Mouse (Mus musculus): ENCODE measurements around the gene Gm498. TPM values are rescaled to one million over a fixed set of nuclear protein-coding genes. Genes with fewer than 3 reads are reported as not detected.
A peak's percentile ranks its signal among the peaks of the same experiment; 100 is the strongest.

Gene Gm498
- not detected in 2 replicates for total RNA-seq (2014; rRNA removed)
- not detected in 2 replicates for polyA plus RNA-seq (2015; fragmentation: Nextera tagmentation; extraction: Ambion mirVana)

DNA sequence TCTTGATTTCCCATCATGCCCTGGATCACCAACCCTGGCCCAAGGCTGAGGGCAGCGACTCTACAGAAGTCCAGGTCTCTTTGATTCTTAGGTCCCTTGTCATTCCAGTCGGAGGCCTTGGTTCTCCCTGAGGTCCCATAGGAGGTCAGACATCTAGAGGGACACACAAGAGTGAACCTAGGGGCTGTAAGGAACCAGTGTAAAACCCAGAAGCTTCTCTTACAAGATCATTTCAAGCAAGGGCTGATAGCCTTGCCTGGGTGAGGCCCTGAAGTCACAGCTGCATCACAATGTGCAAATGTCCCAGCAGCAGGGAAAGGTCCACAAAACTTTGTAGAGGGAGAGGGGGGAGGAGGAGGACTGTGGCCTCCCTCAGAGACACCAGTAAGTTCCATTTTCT is at the start of gene Gm498:
Gene Gm498 (plus strand): TSS at position 301 of the 400 bp plus-strand sequence.
- Histone ChIP-seq H3K9me3 (ENCODE audit: low read length) (no peaks in the 10 kb centered on the region), H3K9ac (no peak within 1 kb of the TSS), H3K4me3 (ENCODE audit: low read depth, low read length) (no peak within 1 kb of the TSS), H3K36me3 (ENCODE audit: insufficient read depth) (no peaks in the 10 kb centered on the region), H3K4me2 (ENCODE audit: low read depth) (no peak within 1 kb of the TSS), H3K27me3 (ENCODE audit: insufficient read depth, low read length) (no peaks in the 10 kb centered on the region), H3K27ac (ENCODE audit: low read depth, low read length) (no peak within 1 kb of the TSS), H3K4me1 (ENCODE audit: insufficient read depth) (no peaks in the 10 kb centered on the region)
- no peak for ATAC-seq
- TF ChIP-seq CTCF (IDR thresholded peaks at IDR 0.05; ENCODE audit: low read depth), result no peak
- no peak for DNase-seq
- WGBS, result 89% methylated on average over 2 of the region's 2 CpGs

- Histone ChIP-seq H3K4me3 (ENCODE audit: low read depth, low read length) (no peak overlapping the region), H3K9ac (no peak overlapping the region), H3K36me3 (ENCODE audit: insufficient read depth) (peaks cover 5% of the 10 kb centered on the region; the same call in 1 of the 2 replicates), H3K27ac (ENCODE audit: low read depth, low read length) (no peak overlapping the region), H3K4me2 (ENCODE audit: low read depth) (no peak overlapping the region), H3K27me3 (ENCODE audit: insufficient read depth, low read length) (no peaks in the 10 kb centered on the region), H3K4me1 (ENCODE audit: insufficient read depth) (peaks cover 14% of the 10 kb centered on the region), H3K9me3 (ENCODE audit: low read length) (no peaks in the 10 kb centered on the region)
- TF ChIP-seq CTCF (IDR thresholded peaks at IDR 0.05; ENCODE audit: low read depth), result no peak
- no peak for ATAC-seq
- 89% methylated on average over 4 of the region's 4 CpGs for WGBS
- no peak for DNase-seq
Observed at GRCm38 (mm10) chr7:143819201-143819600, 47.4 kb upstream of the Gm498 start.

- DNase-seq (no peak), ATAC-seq (no peak)
- TF ChIP-seq CTCF (IDR thresholded peaks at IDR 0.05; ENCODE audit: low read depth), result no peak
- Histone ChIP-seq H3K4me2 (ENCODE audit: low read depth) (no peak overlapping the region), H3K36me3 (ENCODE audit: insufficient read depth) (peaks cover 4% of the 10 kb centered on the region; the same call in 1 of the 2 replicates), H3K9ac (no peak overlapping the region), H3K4me3 (ENCODE audit: low read depth, low read length) (no peak overlapping the region), H3K4me1 (ENCODE audit: insufficient read depth) (peaks cover 14% of the 10 kb centered on the region), H3K27me3 (ENCODE audit: insufficient read depth, low read length) (no peaks in the 10 kb centered on the region), H3K9me3 (ENCODE audit: low read length) (no peaks in the 10 kb centered on the region), H3K27ac (ENCODE audit: low read depth, low read length) (no peak overlapping the region)
- WGBS, result 88% methylated on average over 2 of the region's 2 CpGs
Observed at GRCm38 (mm10) chr7:143821241-143821640, 45.4 kb upstream of the Gm498 start.

- ATAC-seq, result peak; percentile 99
- peak within 1 kb of the TSS; percentile 59 for H3K9ac ChIP-seq
- peak within 1 kb of the TSS; percentile 68 for H3K27ac ChIP-seq (ENCODE audit: low read depth, low read length)
- peak within 1 kb of the TSS; percentile 72 for H3K4me2 ChIP-seq (ENCODE audit: low read depth)
- no peaks in the 10 kb centered on the region for H3K36me3 ChIP-seq (ENCODE audit: insufficient read depth)
- no peak for TF ChIP-seq CTCF (IDR thresholded peaks at IDR 0.05; ENCODE audit: low read depth)
- peak; percentile 98 for DNase-seq
- H3K27me3 ChIP-seq (ENCODE audit: insufficient read depth, low read length), result no peaks in the 10 kb centered on the region
- peaks cover 14% of the 10 kb centered on the region for H3K4me1 ChIP-seq (ENCODE audit: insufficient read depth)
- H3K4me3 ChIP-seq (ENCODE audit: low read depth, low read length), result peak within 1 kb of the TSS; percentile 65
- no peaks in the 10 kb centered on the region for H3K9me3 ChIP-seq (ENCODE audit: low read length)
- under 1% methylated on average over 39 of the region's 40 CpGs for WGBS
Observed at GRCm38 (mm10) chr7:143822375-143823265, 44.0 kb upstream of the Gm498 start, which contains the start of the genes Nadsyn1 and Dhcr7. Gene Nadsyn1 (minus strand): TSS chr7:143822849. Gene Dhcr7 (plus strand): TSS chr7:143823145.

GRCm38 (mm10) chr7:143823266-143823605 is 43.4 kb upstream of the Gm498 start:
- ATAC-seq, result no peak; the same call in none of the 2 replicates

GRCm38 (mm10) chr7:143826985-143827384 is 39.7 kb upstream of the Gm498 start:
- Histone ChIP-seq H3K36me3 (ENCODE audit: insufficient read depth) (no peaks in the 10 kb centered on the region), H3K9ac (no peak overlapping the region), H3K4me3 (ENCODE audit: low read depth, low read length) (no peak overlapping the region), H3K27me3 (ENCODE audit: insufficient read depth, low read length) (no peaks in the 10 kb centered on the region), H3K4me2 (ENCODE audit: low read depth) (no peak overlapping the region), H3K27ac (ENCODE audit: low read depth, low read length) (no peak overlapping the region), H3K4me1 (ENCODE audit: insufficient read depth) (peaks cover 22% of the 10 kb centered on the region), H3K9me3 (ENCODE audit: low read length) (no peaks in the 10 kb centered on the region)
- ATAC-seq (no peak), DNase-seq (no peak)
- 93% methylated on average over 2 of the region's 2 CpGs for WGBS
- TF ChIP-seq CTCF (IDR thresholded peaks at IDR 0.05; ENCODE audit: low read depth), result no peak

More at GRCm38 (mm10) chr7:143823266-143823605, 43.4 kb upstream of the Gm498 start:
- H3K4me2 ChIP-seq (ENCODE audit: low read depth), result peak overlapping the region; percentile 72
- no peak for DNase-seq
- H3K27ac ChIP-seq (ENCODE audit: low read depth, low read length), result peak overlapping the region; percentile 68
- H3K27me3 ChIP-seq (ENCODE audit: insufficient read depth, low read length), result no peaks in the 10 kb centered on the region
- TF ChIP-seq CTCF (IDR thresholded peaks at IDR 0.05; ENCODE audit: low read depth), result peak; percentile 15; the same call in 1 of the 2 replicates
- H3K9me3 ChIP-seq (ENCODE audit: low read length), result no peaks in the 10 kb centered on the region
- WGBS, result 80% methylated on average over 4 of the region's 4 CpGs
- H3K9ac ChIP-seq, result peak overlapping the region; percentile 59; the same call in 1 of the 2 replicates
- H3K4me1 ChIP-seq (ENCODE audit: insufficient read depth), result peaks cover 14% of the 10 kb centered on the region
- H3K4me3 ChIP-seq (ENCODE audit: low read depth, low read length), result peak overlapping the region; percentile 65
- no peaks in the 10 kb centered on the region for H3K36me3 ChIP-seq (ENCODE audit: insufficient read depth)

Data from forebrain, postnatal 0 days (tissue).